Mouse (Mus musculus): ENCODE measurements around the gene 0610037L13Rik.
A peak's percentile ranks its signal among the peaks of the same experiment; 100 is the strongest.

DNA sequence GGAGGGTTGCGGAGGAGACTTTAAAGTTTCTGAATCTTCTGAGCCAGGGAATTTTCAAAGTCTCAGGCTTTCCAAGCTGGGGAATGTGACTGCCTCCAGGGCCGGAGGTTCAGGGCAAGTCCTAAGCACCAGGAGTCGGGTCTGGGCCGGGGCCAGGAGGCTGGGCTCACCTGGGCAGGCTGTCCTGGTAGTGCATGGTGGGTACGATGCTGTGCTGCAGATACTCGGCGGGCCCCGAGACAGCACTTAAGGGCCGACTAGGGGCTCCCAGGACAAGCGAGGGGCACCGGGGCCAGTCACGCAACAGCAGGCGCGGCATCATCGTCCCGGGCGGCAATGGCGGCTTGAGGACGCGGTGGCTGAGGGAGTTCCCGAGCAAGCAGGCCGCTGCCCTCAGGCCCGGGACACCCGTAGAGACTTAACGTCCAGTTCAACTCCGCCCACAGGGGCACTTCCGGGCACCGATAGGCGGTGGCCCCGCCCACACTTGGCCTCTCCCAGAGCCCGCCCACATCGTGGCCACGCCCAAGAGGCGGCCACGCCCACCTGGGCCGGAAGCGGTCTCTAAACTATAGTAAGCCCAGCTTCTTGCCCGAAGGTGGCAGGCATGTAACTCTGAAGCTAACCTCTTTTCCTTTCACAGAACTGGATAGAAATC is 33.7 kb downstream of the 0610037L13Rik start, which contains the start of gene Cpt2:
- TF ChIP-seq CTCF (conservative IDR thresholded peaks at IDR 0.05 in 1 of 2, IDR thresholded peaks at IDR 0.05 in 1 of 2; ENCODE audit: low read depth in 2 of 2, low read length in 2 of 2) (peak in 1 of 2 experiments; percentile 55; a peak in 2 of 4 replicates), CHD2 (IDR thresholded peaks at IDR 0.05; ENCODE audit: low read length) (no peak), ZC3H11A (IDR thresholded peaks at IDR 0.05; ENCODE audit: low read depth, low read length) (no peak), ZMIZ1 (IDR thresholded peaks at IDR 0.05; ENCODE audit: low read depth, low read length) (peak; percentile 80), JUND (conservative IDR thresholded peaks at IDR 0.05; ENCODE audit: low read depth, low read length) (no peak), POLR2A (IDR thresholded peaks at IDR 0.05; ENCODE audit: low read depth, low read length) (peak; percentile 91), MEF2A (IDR thresholded peaks at IDR 0.05; ENCODE audit: borderline replicate concordance, low read depth, low read length) (no peak), TBP (conservative IDR thresholded peaks at IDR 0.05; ENCODE audit: low read depth, low read length) (peak; percentile 39; the same call in 1 of the 2 replicates), POLR2AphosphoS2 (IDR thresholded peaks at IDR 0.05; ENCODE audit: low read depth, low read length) (peak; percentile 44; the same call in 1 of the 2 replicates), ETS1 (conservative IDR thresholded peaks at IDR 0.05; ENCODE audit: low read depth, low read length) (no peak), MAX (IDR thresholded peaks at IDR 0.05; ENCODE audit: low read length) (no peak), JUN (IDR thresholded peaks at IDR 0.05; ENCODE audit: insufficient read depth, low read depth, low read length) (no peak), SIN3A (IDR thresholded peaks at IDR 0.05; ENCODE audit: low read length) (peak; percentile 63; the same call in 1 of the 2 replicates), HCFC1 (IDR thresholded peaks at IDR 0.05; ENCODE audit: low read depth, low read length) (peak; percentile 36; the same call in 1 of the 2 replicates)

All from CH12.LX (cell line).